Mouse (Mus musculus) heart, embryonic 15.5 days (tissue): ENCODE data around the gene Ndufs2. TPM values are rescaled to one million over a fixed set of nuclear protein-coding genes. Genes with fewer than 3 reads are reported as not detected.
A peak's percentile ranks its signal among the peaks of the same experiment; 100 is the strongest.

Experiments used
- ATAC-seq: fragments of 200-750 bp; cut with Nextera tagmentation; replicated peaks from 2 replicates; pipeline ENCODE4 v1.8.0; 2017; ENCODE audit warnings: low read depth, moderate TSS enrichment; ENCODE audit not compliant: insufficient number of reproducible peaks, insufficient read depth, low FRiP score
- H3K27ac ChIP-seq: fragments of 300-500 bp; sonication (generic); 2 replicates; pipeline ENCODE4 v1.5.1; 2015; ENCODE audit warnings: mild to moderate bottlenecking, inconsistent platforms
- H3K27me3 ChIP-seq: fragments of 300-500 bp; sonication (generic); 2 replicates; pipeline ENCODE4 v1.6.1; 2015; ENCODE audit warnings: inconsistent platforms
- H3K36me3 ChIP-seq: fragments of 300-500 bp; sonication (generic); 2 replicates; pipeline ENCODE4 v1.6.1; 2015; ENCODE audit warnings: mild to moderate bottlenecking, inconsistent platforms
- H3K4me1 ChIP-seq: fragments of 300-500 bp; sonication (generic); replicated peaks from 2 replicates; pipeline ENCODE4 v1.6.1; 2015; ENCODE audit warnings: inconsistent platforms
- H3K4me2 ChIP-seq: fragments of 300-500 bp; sonication (generic); 2 replicates; pipeline ENCODE4 v1.6.1; 2015; ENCODE audit warnings: inconsistent platforms, mild to moderate bottlenecking, moderate library complexity
- H3K4me3 ChIP-seq: fragments of 300-500 bp; sonication (generic); 2 replicates; pipeline ENCODE4 v1.5.1; 2015; ENCODE audit warnings: mild to moderate bottlenecking, inconsistent platforms
- H3K9ac ChIP-seq: fragments of 300-500 bp; sonication (generic); 2 replicates; pipeline ENCODE4 v1.6.1; 2015; ENCODE audit warnings: mild to moderate bottlenecking, inconsistent platforms
- H3K9me3 ChIP-seq: fragments of 300-500 bp; sonication (generic); replicated peaks from 2 replicates; pipeline ENCODE4 v1.6.1; 2016; ENCODE audit warnings: inconsistent platforms
- WGBS: fragments of 180-500 bp; shearing (Covaris S2); methylation state at CpG from one replicate; pipeline ENCODE4 v1.1.7; 2015; ENCODE audit warnings: mixed read lengths; 5-methylcytosine and 5-hydroxymethylcytosine counted together
- polyA plus RNA-seq: library from polyadenylated mRNA; unstranded; fragments of >200 nt; fragmentation: Nextera tagmentation; extraction: Ambion mirVana; gene quantifications from 2 replicates; pipeline ENCODE4 v1.2.1, GENCODE M21; 2015

The Ndufs2 gene
- polyA plus RNA-seq, 1 experiment from 2014 or later, result 535 TPM

DNA sequence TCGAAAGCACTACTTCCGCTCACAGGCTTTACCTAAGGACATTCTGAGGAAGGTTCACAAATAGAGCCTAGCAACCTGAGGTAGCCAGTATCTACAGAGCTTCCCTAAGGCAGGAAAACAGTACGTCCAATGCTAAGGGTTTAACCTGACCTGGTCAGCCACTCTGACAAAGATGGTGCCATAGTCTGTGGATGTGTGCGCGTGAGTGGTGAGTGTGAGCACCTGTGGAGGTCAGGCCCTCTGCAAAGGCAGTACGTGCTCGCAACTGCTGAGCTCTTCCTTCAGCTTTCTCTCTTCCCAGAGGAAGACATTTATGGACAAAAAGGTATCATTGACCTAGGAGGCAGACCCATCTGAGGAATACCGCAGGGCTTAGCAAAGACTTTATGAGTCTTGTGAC is 27.2 kb upstream of the Ndufs2 start:
- H3K27me3 ChIP-seq, result no peaks in the 10 kb centered on the region
- H3K36me3 ChIP-seq, result peaks cover 43% of the 10 kb centered on the region
- H3K27ac ChIP-seq, result no peak overlapping the region
- H3K4me1 ChIP-seq, result peaks cover 19% of the 10 kb centered on the region
- no peak overlapping the region for H3K4me3 ChIP-seq
- no peak overlapping the region for H3K4me2 ChIP-seq
- H3K9me3 ChIP-seq, result no peaks in the 10 kb centered on the region
- WGBS, result 92% methylated on average over 8 of the region's 8 CpGs
- no peak overlapping the region for H3K9ac ChIP-seq
- no peak for ATAC-seq

DNA sequence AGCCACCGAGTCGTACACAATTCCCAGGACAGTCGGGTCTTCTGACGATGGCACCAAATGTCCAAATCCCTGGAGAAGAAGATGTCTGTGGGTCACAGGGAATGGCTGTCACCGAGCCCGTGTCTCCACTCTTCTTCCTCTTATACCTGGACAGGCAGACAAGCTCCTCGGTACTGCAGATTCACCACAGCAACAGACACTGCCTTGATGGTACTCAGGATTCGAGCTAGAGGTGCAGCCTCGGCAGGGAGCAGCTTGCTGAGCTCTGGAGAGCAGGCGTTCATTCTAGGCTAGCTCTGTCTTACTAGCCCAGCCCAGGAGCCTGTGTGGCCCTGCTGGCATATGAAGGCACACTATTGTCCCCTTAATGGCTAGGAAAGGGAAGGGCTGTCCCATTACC is 26.5 kb upstream of the Ndufs2 start:
- Histone ChIP-seq H3K9ac (no peak overlapping the region), H3K36me3 (peaks cover 48% of the 10 kb centered on the region), H3K4me2 (no peak overlapping the region), H3K4me3 (no peak overlapping the region), H3K27me3 (no peaks in the 10 kb centered on the region), H3K27ac (no peak overlapping the region), H3K9me3 (no peaks in the 10 kb centered on the region), H3K4me1 (peaks cover 19% of the 10 kb centered on the region)
- WGBS, result 83% methylated on average over 10 of the region's 10 CpGs
- ATAC-seq, result no peak

DNA sequence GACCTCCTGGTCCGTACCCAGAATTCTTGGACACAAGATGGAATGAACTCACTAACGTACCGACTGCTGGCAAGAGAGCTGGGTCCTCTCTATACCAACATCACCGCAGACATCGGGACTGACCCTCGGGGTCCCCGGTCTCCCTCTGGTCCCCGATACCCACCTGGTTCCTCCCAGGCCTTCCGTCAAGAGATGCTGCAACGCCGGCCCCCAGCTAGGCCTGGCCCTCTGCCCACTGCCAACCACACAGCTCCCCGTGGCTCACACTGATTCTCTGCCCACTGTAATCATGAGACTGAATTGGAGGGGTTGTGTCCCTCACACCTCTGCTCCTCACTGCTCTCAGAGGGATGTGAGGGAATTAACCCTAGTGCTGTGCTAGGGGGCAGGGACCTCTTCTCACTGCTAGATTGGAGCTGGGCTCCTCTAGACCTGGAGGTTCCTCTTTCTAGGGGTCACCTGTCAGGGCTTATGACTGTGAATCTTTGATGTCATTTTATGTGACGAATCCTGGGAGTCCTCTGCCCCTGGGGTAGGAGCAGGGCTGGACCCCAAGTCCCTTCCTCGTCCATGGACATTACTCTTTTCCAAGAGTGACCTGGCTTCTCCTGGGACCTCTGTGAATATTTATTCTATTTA is 25.0 kb upstream of the Ndufs2 start:
- no peaks in the 10 kb centered on the region for H3K27me3 ChIP-seq
- 87% methylated on average over 14 of the region's 14 CpGs for WGBS
- H3K4me2 ChIP-seq, result no peak overlapping the region
- no peak overlapping the region for H3K4me3 ChIP-seq
- no peak overlapping the region for H3K9ac ChIP-seq
- H3K27ac ChIP-seq, result no peak overlapping the region
- H3K36me3 ChIP-seq, result peaks cover 54% of the 10 kb centered on the region
- peaks cover 15% of the 10 kb centered on the region for H3K4me1 ChIP-seq
- no peaks in the 10 kb centered on the region for H3K9me3 ChIP-seq
- no peak for ATAC-seq

DNA sequence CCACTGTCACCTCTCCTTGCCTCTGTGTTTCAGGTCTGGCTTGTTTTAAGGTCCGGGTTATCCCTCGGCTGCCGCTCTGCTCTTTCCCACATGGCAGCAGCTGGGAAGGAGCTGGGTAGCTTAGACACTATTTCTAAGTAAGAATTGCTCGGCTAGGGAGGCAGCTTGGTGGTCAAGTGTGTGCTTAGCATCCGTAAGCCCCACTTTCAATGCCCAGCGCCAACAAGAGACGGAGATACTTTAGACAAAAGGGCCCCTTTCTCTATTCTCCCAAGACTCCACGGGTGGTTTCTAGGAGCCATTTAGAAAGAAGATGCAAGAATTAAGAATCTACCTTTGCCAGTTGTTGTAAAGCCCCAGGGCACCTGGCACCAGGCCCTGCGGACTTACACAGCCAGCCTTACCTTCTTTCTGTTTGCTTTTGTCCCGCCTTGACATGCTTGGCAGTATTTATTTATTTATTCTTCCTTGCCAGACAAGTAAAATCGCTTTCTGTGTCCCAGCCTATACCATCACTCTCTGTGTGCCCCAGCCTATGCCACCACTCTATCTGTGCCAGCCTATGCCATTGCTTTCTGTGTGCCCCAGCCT is 24.1 kb upstream of the Ndufs2 start:
- Histone ChIP-seq H3K36me3 (peaks cover 54% of the 10 kb centered on the region), H3K9me3 (no peaks in the 10 kb centered on the region), H3K4me2 (no peak overlapping the region), H3K4me3 (no peak overlapping the region), H3K27me3 (no peaks in the 10 kb centered on the region), H3K27ac (no peak overlapping the region), H3K9ac (no peak overlapping the region), H3K4me1 (peaks cover 18% of the 10 kb centered on the region)
- no peak for ATAC-seq
- 90% methylated on average over 11 of the region's 11 CpGs for WGBS

DNA sequence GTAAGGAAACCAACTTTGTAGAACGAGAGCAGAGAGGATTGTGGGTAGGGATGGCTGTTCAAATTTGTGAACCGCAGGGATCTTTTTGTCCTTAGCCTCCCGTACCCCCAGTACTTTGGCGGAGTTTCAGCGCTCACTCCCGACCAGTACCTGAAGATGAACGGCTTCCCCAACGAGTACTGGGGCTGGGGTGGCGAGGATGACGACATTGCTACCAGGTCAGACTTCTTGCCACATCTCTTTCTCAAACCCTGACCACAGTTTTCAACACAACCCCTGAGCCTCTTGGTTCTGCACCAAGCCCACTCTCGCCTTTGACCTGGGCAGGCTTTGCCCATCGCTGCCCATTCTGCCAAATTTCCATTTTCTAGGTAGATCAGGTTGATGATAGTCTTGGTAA is 23.0 kb upstream of the Ndufs2 start:
- no peak overlapping the region for H3K4me2 ChIP-seq
- peaks cover 12% of the 10 kb centered on the region for H3K4me1 ChIP-seq
- H3K9ac ChIP-seq, result no peak overlapping the region
- WGBS, result 92% methylated on average over 12 of the region's 12 CpGs
- ATAC-seq, result no peak
- H3K4me3 ChIP-seq, result no peak overlapping the region
- peaks cover 54% of the 10 kb centered on the region for H3K36me3 ChIP-seq
- no peaks in the 10 kb centered on the region for H3K27me3 ChIP-seq
- no peaks in the 10 kb centered on the region for H3K9me3 ChIP-seq
- H3K27ac ChIP-seq, result no peak overlapping the region

DNA sequence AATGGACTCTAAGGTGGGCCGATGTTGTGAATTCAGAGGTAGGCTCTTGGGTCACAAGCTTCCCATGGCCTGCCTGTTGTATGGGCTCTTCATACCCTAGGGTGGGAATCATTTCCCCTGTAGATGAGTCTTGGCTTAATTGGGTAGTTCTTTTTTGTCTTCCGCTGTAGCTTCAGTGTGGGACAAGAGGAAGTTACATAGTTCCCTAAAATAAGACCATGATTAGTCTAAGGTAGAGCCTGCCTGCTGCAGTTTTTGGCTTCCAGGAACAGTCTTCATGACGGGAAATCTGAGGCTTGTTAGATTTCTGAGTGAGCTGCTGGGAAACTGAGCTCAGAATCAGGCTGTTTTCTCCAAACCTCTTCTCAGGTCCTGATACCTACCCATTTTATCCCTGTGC is 20.9 kb upstream of the Ndufs2 start:
- Histone ChIP-seq H3K27ac (no peak overlapping the region), H3K4me3 (no peak overlapping the region), H3K36me3 (peaks cover 47% of the 10 kb centered on the region), H3K4me2 (0 out of 2 replicates have a peak overlapping the region, but pooled peaks have one; percentile 83), H3K27me3 (no peaks in the 10 kb centered on the region), H3K4me1 (peaks cover 12% of the 10 kb centered on the region), H3K9ac (no peak overlapping the region), H3K9me3 (no peaks in the 10 kb centered on the region)
- WGBS, result 87% methylated on average over 3 of the region's 3 CpGs
- ATAC-seq, result no peak

DNA sequence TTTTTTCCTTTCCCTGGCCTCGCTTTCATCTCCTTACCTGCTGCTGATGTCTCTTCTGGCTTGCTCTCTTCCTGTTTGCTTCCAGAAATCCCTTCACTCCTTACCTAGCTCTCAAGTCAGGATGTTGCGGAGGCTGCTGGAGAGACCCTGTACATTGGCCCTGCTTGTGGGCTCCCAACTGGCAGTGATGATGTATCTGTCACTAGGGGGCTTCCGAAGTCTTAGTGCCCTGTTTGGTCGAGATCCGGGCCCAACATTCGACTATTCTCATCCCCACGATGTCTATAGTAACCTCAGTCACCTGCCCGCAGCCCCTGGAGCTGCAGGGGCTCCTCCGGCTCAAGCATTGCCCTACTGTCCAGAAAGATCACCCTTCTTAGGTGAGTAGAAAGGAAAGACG is 20.4 kb upstream of the Ndufs2 start:
- 62% methylated on average over 10 of the region's 10 CpGs for WGBS
- Histone ChIP-seq H3K27ac (no peak overlapping the region), H3K36me3 (peaks cover 42% of the 10 kb centered on the region), H3K4me1 (peaks cover 12% of the 10 kb centered on the region), H3K27me3 (no peaks in the 10 kb centered on the region), H3K9me3 (no peaks in the 10 kb centered on the region), H3K4me2 (peak overlapping the region; percentile 83; the same call in 1 of the 2 replicates), H3K9ac (no peak overlapping the region), H3K4me3 (peak overlapping the region; percentile 89; the same call in 1 of the 2 replicates)
- ATAC-seq, result no peak

DNA sequence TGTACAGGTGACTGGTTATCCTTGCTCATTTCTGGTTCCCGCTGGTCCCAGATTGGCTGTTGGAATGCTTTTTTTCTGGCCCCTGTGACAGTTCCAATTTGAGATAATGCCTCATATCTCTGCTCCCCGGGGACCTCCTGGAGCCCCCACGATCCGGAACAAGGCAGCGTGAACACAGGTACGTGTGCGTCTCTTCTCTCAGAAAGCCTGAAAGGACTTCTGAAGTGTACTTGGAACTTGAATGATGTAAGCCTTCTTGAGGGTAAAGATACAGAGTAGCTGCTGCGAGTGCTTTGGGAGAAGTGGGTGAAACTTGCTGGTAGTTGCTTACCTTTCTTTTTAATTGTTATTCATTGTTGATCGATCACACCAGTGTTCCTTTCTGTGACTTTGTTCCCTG is 20.0 kb upstream of the Ndufs2 start:
- Histone ChIP-seq H3K4me2 (peak overlapping the region; percentile 83), H3K9me3 (no peaks in the 10 kb centered on the region), H3K4me1 (peaks cover 12% of the 10 kb centered on the region), H3K4me3 (peak overlapping the region; percentile 89), H3K36me3 (peaks cover 38% of the 10 kb centered on the region), H3K27ac (0 out of 2 replicates have a peak overlapping the region, but pooled peaks have one; percentile 72), H3K9ac (peak overlapping the region; percentile 83), H3K27me3 (no peaks in the 10 kb centered on the region)
- WGBS, result 35% methylated on average over 9 of the region's 9 CpGs
- ATAC-seq, result no peak

DNA sequence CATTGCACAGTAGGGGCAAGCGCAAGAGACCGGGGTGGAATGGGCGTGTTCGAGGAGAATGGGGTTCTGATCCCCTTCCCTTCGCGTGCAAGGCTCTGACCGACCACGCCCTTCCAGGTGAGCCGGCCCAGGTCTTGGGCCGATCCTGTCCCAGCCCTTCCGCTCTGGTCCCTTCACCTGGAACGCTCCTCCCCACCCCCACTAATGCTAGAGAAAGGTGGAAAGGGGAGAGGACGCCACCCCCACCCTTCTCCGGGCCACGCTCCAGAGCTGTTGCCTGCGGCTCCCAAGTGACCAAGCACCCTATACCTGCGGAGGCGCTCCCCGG is 19.3 kb upstream of the Ndufs2 start:
- peaks cover 31% of the 10 kb centered on the region for H3K36me3 ChIP-seq
- no peaks in the 10 kb centered on the region for H3K27me3 ChIP-seq
- peak; percentile 75 for ATAC-seq
- peak overlapping the region; percentile 89 for H3K4me3 ChIP-seq
- peak overlapping the region; percentile 72 for H3K27ac ChIP-seq
- WGBS, result under 1% methylated on average over 19 of the region's 19 CpGs
- H3K9ac ChIP-seq, result peak overlapping the region; percentile 83
- no peaks in the 10 kb centered on the region for H3K9me3 ChIP-seq
- peaks cover 12% of the 10 kb centered on the region for H3K4me1 ChIP-seq
- peak overlapping the region; percentile 83 for H3K4me2 ChIP-seq

DNA sequence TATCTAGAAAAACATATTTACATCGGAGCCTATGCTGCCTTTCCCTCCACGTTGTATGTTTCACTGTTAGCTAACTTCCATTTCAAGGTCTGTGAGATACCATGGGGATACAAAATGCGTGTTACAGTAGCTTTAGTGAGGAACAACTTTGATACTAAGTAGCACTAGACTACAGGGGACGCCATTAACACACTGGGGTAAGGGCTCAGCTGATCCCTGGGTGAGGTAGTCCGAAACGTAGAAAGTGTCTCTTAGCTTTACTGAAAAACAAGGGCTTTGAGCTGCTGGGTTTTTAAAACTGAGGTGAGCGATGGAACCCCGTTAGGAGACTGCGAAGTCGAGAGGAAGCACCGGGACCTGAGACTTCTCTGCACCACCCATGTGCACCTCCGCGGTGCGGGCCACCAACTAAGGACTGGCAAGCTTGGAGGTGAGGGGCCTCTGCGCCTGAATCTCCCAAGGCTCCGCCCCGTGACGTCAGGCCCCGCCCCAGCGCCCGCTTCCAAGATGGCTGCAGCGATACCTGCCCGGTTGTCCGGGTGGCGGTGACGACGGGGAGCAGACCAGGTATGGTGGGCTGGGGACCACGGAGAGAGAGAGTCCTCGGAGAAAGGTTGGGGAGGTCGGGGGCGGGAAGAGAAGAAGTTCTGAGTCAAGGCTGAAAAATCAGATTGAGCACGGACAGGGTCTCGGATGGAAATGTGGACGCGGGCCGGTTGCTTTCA is 18.8 kb upstream of the Ndufs2 start, which contains the start of gene B4galt3:
TSS of gene B4galt3 (plus strand) at position 481 of the 725 bp plus-strand sequence.
- H3K4me3 ChIP-seq, result peak within 1 kb of the TSS; percentile 89
- peak within 1 kb of the TSS; percentile 83 for H3K4me2 ChIP-seq
- H3K36me3 ChIP-seq, result peaks cover 26% of the 10 kb centered on the region
- no peaks in the 10 kb centered on the region for H3K9me3 ChIP-seq
- 3% methylated on average over 36 of the region's 36 CpGs for WGBS
- H3K9ac ChIP-seq, result peak within 1 kb of the TSS; percentile 83
- peak; percentile 92 for ATAC-seq
- H3K27me3 ChIP-seq, result no peaks in the 10 kb centered on the region
- peak within 1 kb of the TSS; percentile 72 for H3K27ac ChIP-seq
- peaks cover 12% of the 10 kb centered on the region for H3K4me1 ChIP-seq

DNA sequence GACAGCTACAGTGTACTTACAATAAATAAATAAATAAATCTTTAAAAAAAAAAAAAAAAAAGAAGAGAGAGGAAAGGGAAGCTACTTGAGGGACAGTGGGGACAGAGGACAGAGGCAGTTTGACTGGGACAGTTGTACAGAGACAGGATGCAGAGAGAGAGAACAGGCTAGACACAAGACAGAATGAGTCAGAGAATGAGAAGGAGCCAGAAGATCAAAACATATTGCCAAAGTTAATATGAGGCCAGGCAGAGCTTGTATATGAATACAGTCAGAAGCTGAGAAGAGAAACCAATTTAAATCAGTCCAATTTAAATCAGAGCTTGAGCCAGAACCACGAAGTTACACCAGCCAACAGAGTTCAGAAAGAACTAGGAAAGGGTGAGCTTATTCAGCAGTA is 17.2 kb upstream of the Ndufs2 start:
- Histone ChIP-seq H3K9me3 (no peaks in the 10 kb centered on the region), H3K36me3 (peaks cover 10% of the 10 kb centered on the region), H3K27me3 (no peaks in the 10 kb centered on the region), H3K27ac (no peak overlapping the region), H3K9ac (no peak overlapping the region), H3K4me3 (no peak overlapping the region), H3K4me1 (peaks cover 18% of the 10 kb centered on the region), H3K4me2 (no peak overlapping the region)
- 71% methylated on average over 1 of the region's 1 CpGs for WGBS
- ATAC-seq, result no peak
